ENCODE assay signal across 8 mouse cellular contexts in genomic region chr11:120598283-120598989, GRCm38 (mm10). TPM values are rescaled to one million over a fixed set of nuclear protein-coding genes. Genes with fewer than 3 reads are reported as not detected.
DNase-seq lines count a peak whose midpoint lies in the region; ATAC-seq lines count a peak whose summit lies in the region.

Gene Alyref (minus strand): TSS chr11:120598365.
Gene Anapc11 (plus strand): TSS chr11:120598421.

- H3K9ac ChIP-seq in hindbrain, embryonic 14.5 days = peak within 1 kb of the TSS; percentile 98

- H3K27ac ChIP-seq in hindbrain, embryonic 14.5 days = peak within 1 kb of the TSS; percentile 91

- no peaks in the 10 kb centered on the region for H3K27me3 ChIP-seq in hindbrain, embryonic 14.5 days (ENCODE audit: control insufficient read depth, insufficient read depth, low read length)

- peak; percentile 98 for ATAC-seq in hindbrain, embryonic 14.5 days (ENCODE audit: low FRiP score)

- H3K4me3 ChIP-seq in hindbrain, embryonic 14.5 days (replicated peaks; ENCODE audit: low read length) = peak within 1 kb of the TSS; percentile 96

- no peaks in the 10 kb centered on the region for H3K9me3 ChIP-seq in hindbrain, embryonic 14.5 days (ENCODE audit: control insufficient read depth, low read length)

- peak within 1 kb of the TSS; percentile 88 for H3K4me2 ChIP-seq in hindbrain, embryonic 14.5 days (replicated peaks)

- WGBS in hindbrain, embryonic 14.5 days = 1% methylated on average over 83 of the region's 88 CpGs

- DNase-seq in R1 (ENCODE audit: low read depth, low spot score) = peak; percentile 94
- DNase-seq in cerebellum, postnatal 25 days = peak; percentile 95 to 97
- peak; percentile 75 to 81 for DNase-seq in frontal cortex, postnatal 25 days (ENCODE audit: low spot score in 2 of 2)
- peak; percentile 97 for DNase-seq in hindbrain, embryonic 14.5 days (ENCODE audit: low spot score)
- peak; percentile 90 to 93 for DNase-seq in layer of hippocampus, postnatal 36 days
- DNase-seq in lung, postnatal 36 days = peak; percentile 95
- peak; percentile 98 for DNase-seq in retina, postnatal 1 day
- DNase-seq in urinary bladder, adult 18-20 months (ENCODE audit: low spot score in 2 of 2) = peak; percentile 87 to 90

- H3K4me1 ChIP-seq in hindbrain, embryonic 14.5 days (replicated peaks; ENCODE audit: control insufficient read depth, insufficient read depth, low read length) = peaks cover 21% of the 10 kb centered on the region

- peaks cover 68% of the 10 kb centered on the region for H3K36me3 ChIP-seq in hindbrain, embryonic 14.5 days (replicated peaks; ENCODE audit: control insufficient read depth, insufficient read depth)

RNA-seq across cellular contexts. Expression of gene Alyref, which starts in this region (rescaled TPM):
- polyA plus RNA-seq in hindbrain, embryonic 14.5 days (2014; fragmentation: Nextera tagmentation; extraction: Ambion mirVana) = 237 and 252 TPM in 2 replicates
- total RNA-seq in layer of hippocampus, postnatal 36 days (2021) = 10 to 100 TPM; 60.0 to 67.6 TPM

RNA-seq across cellular contexts. Expression of gene Anapc11, which starts in this region (rescaled TPM):
- polyA plus RNA-seq in hindbrain, embryonic 14.5 days (2014; fragmentation: Nextera tagmentation; extraction: Ambion mirVana) = 227 and 229 TPM in 2 replicates
- 100 to 1,000 TPM in 1 of 2 experiments, 10 to 100 TPM in 1; 85.0 to 103 TPM for total RNA-seq in layer of hippocampus, postnatal 36 days (2021)

Comparison
In these comparisons a context has a peak if more than half of its experiments do, and no peak if none do; other contexts are left out.
1. Peak in every context shown above with its lines: DNase-seq, ATAC-seq, H3K4me3 ChIP-seq and H3K27ac ChIP-seq.